Mouse (Mus musculus): ENCODE measurements at regions not wholly inside any gene's neighbourhood (a gene's known extent, or its start where the extent isn't known, plus 50 kb on each side); places are given as distances from the start of the nearest gene placed in this dataset.
"Not testable (repeated sequence)": the region's sequence is repeated elsewhere in the genome, so short reads cannot be mapped to it uniquely, and the experiment has no call there.

DNA sequence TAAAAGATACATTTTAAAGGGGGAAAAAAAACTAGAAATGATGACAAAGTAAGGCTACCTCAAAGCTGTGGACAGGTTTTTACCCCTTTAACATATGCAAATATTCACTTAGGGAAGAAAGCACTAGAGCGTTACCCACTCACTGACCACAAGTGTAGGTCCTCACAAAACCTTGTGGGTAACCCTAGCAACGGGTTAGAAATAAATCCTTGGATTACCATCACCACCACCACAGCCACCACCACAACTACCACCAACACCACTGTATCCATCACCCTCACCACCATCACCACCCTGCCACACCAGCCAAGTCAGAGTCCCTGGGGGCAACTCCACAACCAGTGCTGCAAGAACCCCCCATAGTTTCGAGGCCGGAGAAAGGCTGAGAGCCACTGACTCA is 91.4 kb upstream of the Nabp1 start:
- H3K4me2 ChIP-seq (ENCODE audit: low read depth, low read length) = no peak overlapping the region
- H3K9me3 ChIP-seq (replicated peaks; ENCODE audit: control insufficient read depth, low read length) = no peaks in the 10 kb centered on the region
- TF ChIP-seq EP300 (IDR thresholded peaks at IDR 0.05; ENCODE audit: low read depth) = no peak
- no peaks in the 10 kb centered on the region for H3K36me3 ChIP-seq (replicated peaks; ENCODE audit: control insufficient read depth, insufficient read depth, low read length)
- no peak overlapping the region for H3K4me3 ChIP-seq (ENCODE audit: low read depth, low read length)
- DNase-seq (ENCODE audit: low spot score) (no peak), ATAC-seq (ENCODE audit: insufficient read depth, low read depth) (no peak)
- 95% methylated on average over 4 of the region's 4 CpGs for WGBS
- H3K27me3 ChIP-seq (ENCODE audit: control insufficient read depth, insufficient read depth, low read length) = no peaks in the 10 kb centered on the region
- H3K27ac ChIP-seq (ENCODE audit: low read depth) = no peak overlapping the region
- H3K4me1 ChIP-seq (ENCODE audit: control insufficient read depth, insufficient read depth) = 0 out of 2 replicates have a peak, but pooled peaks cover 3% of the 10 kb centered on the region
- H3K9ac ChIP-seq (replicated peaks; ENCODE audit: low read depth, low read length) = no peak overlapping the region

GRCm38 (mm10) chr1:51566170-51566649 is 88.0 kb upstream of the Nabp1 start:
- TF ChIP-seq EP300 (IDR thresholded peaks at IDR 0.05; ENCODE audit: low read depth) (no peak), CTCF (IDR thresholded peaks at IDR 0.05; ENCODE audit: low read depth) (no peak)
- no peaks in the 10 kb centered on the region for H3K36me3 ChIP-seq (replicated peaks; ENCODE audit: control insufficient read depth, insufficient read depth, low read length)
- no peak overlapping the region for H3K4me2 ChIP-seq (ENCODE audit: low read depth, low read length)
- no peak overlapping the region for H3K9ac ChIP-seq (replicated peaks; ENCODE audit: low read depth, low read length)
- H3K9me3 ChIP-seq (replicated peaks; ENCODE audit: control insufficient read depth, low read length) = no peaks in the 10 kb centered on the region
- H3K4me1 ChIP-seq (ENCODE audit: control insufficient read depth, insufficient read depth) = 0 out of 2 replicates have a peak, but pooled peaks cover 3% of the 10 kb centered on the region
- ATAC-seq (ENCODE audit: insufficient read depth, low read depth) (no peak), DNase-seq (ENCODE audit: low spot score) (no peak)
- no peak overlapping the region for H3K4me3 ChIP-seq (ENCODE audit: low read depth, low read length)
- 26% methylated on average over 7 of the region's 7 CpGs for WGBS
- H3K27me3 ChIP-seq (ENCODE audit: control insufficient read depth, insufficient read depth, low read length) = no peaks in the 10 kb centered on the region
- no peak overlapping the region for H3K27ac ChIP-seq (ENCODE audit: low read depth)

DNA sequence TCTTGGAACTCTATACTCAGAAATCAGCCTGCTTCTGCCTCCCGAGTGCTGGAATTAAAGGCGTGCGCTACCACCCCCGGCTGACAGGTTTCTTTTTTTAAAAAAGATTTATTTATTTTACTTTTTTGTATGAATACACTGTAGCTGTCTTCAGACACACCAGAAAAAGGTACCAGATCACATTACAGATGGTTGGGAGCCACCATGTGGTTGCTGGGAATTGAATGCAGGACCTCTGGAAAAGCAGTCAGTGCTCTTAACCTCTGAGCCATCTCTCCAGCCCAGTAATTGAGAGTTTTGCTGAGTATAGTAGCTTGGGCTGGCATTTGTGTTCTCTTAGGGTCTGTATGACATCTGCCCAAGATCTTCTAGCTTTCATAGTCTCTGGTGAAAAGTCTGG is 78.4 kb upstream of the Nabp1 start:
- WGBS = 92% methylated on average over 4 of the region's 4 CpGs
- not testable (repeated sequence) for ATAC-seq (ENCODE audit: insufficient read depth, low read depth); H3K9me3 ChIP-seq (replicated peaks; ENCODE audit: control insufficient read depth, low read length); H3K27me3 ChIP-seq (ENCODE audit: control insufficient read depth, insufficient read depth, low read length); H3K27ac ChIP-seq (ENCODE audit: low read depth); H3K36me3 ChIP-seq (replicated peaks; ENCODE audit: control insufficient read depth, insufficient read depth, low read length); H3K4me1 ChIP-seq (ENCODE audit: control insufficient read depth, insufficient read depth); DNase-seq (ENCODE audit: low spot score); H3K4me3 ChIP-seq (ENCODE audit: low read depth, low read length); H3K4me2 ChIP-seq (ENCODE audit: low read depth, low read length); H3K9ac ChIP-seq (replicated peaks; ENCODE audit: low read depth, low read length)

DNA sequence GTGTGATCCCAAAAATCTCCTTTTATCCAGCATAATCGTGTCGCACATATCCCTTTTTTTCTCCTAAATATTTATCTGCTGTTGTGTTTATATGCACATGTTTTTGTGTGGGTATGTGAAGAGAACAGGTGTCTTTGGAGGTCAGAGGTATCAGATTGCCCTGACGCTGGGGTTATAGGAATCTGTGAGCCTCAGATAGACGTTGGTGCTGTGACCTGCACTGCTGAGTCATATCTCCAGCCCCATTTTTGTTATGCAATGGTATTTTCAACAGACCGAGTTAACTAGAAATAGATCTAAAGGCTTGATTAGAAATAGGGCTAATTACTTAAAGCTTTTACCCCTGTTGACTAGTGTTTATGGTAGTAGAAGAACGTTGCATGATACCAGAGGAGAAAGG is 75.5 kb upstream of the Nabp1 start:
- Histone ChIP-seq H3K9me3 (replicated peaks; ENCODE audit: control insufficient read depth, low read length) (no peaks in the 10 kb centered on the region), H3K27me3 (ENCODE audit: control insufficient read depth, insufficient read depth, low read length) (no peaks in the 10 kb centered on the region), H3K27ac (ENCODE audit: low read depth) (no peak overlapping the region), H3K36me3 (replicated peaks; ENCODE audit: control insufficient read depth, insufficient read depth, low read length) (no peaks in the 10 kb centered on the region), H3K4me3 (ENCODE audit: low read depth, low read length) (no peak overlapping the region), H3K4me1 (ENCODE audit: control insufficient read depth, insufficient read depth) (no peaks in the 10 kb centered on the region), H3K4me2 (ENCODE audit: low read depth, low read length) (no peak overlapping the region), H3K9ac (replicated peaks; ENCODE audit: low read depth, low read length) (no peak overlapping the region)
- no peak for ATAC-seq (ENCODE audit: insufficient read depth, low read depth)
- TF ChIP-seq EP300 (IDR thresholded peaks at IDR 0.05; ENCODE audit: low read depth) = no peak
- no peak for TF ChIP-seq CTCF (IDR thresholded peaks at IDR 0.05; ENCODE audit: low read depth)
- 55% methylated on average over 6 of the region's 6 CpGs for WGBS
- DNase-seq (ENCODE audit: low spot score) = no peak

- no peak overlapping the region for H3K4me2 ChIP-seq (ENCODE audit: low read depth, low read length)
- H3K27me3 ChIP-seq (ENCODE audit: control insufficient read depth, insufficient read depth, low read length) = no peaks in the 10 kb centered on the region
- H3K27ac ChIP-seq (ENCODE audit: low read depth) = no peak overlapping the region
- no peak overlapping the region for H3K9ac ChIP-seq (replicated peaks; ENCODE audit: low read depth, low read length)
- 57% methylated on average over 5 of the region's 5 CpGs for WGBS
- H3K9me3 ChIP-seq (replicated peaks; ENCODE audit: control insufficient read depth, low read length) = no peaks in the 10 kb centered on the region
- H3K36me3 ChIP-seq (replicated peaks; ENCODE audit: control insufficient read depth, insufficient read depth, low read length) = no peaks in the 10 kb centered on the region
- no peak for DNase-seq (ENCODE audit: low spot score)
- no peak overlapping the region for H3K4me3 ChIP-seq (ENCODE audit: low read depth, low read length)
- no peak for ATAC-seq (ENCODE audit: insufficient read depth, low read depth)
- TF ChIP-seq EP300 (IDR thresholded peaks at IDR 0.05; ENCODE audit: low read depth) = no peak
- no peak for TF ChIP-seq CTCF (IDR thresholded peaks at IDR 0.05; ENCODE audit: low read depth)
- H3K4me1 ChIP-seq (ENCODE audit: control insufficient read depth, insufficient read depth) = no peaks in the 10 kb centered on the region
Measured at GRCm38 (mm10) chr1:51551624-51552023, 73.4 kb upstream of the Nabp1 start.

DNA sequence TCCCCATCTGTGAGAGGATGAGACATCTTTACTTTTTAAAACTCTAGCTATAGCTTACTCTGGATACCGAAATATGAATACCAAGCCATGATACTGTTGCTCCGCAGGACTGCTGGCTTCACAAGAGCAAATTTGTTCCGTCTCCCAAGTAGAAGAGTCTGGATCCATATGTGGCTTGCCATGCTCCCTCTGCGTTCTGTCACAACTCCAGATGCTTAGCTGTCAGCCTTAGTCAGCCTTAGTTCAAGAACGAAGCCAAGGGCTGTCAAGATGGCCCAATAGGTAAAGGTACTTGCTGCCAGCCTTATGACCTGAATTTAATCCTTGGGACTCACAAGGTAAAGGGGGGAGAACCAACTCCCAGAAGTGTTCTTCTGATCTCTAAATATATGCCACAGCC is 64.6 kb upstream of the Nabp1 start:
- H3K27ac ChIP-seq (ENCODE audit: low read depth) = no peak overlapping the region
- DNase-seq (ENCODE audit: low spot score) (no peak), ATAC-seq (ENCODE audit: insufficient read depth, low read depth) (no peak)
- H3K4me2 ChIP-seq (ENCODE audit: low read depth, low read length) = no peak overlapping the region
- no peaks in the 10 kb centered on the region for H3K27me3 ChIP-seq (ENCODE audit: control insufficient read depth, insufficient read depth, low read length)
- H3K4me1 ChIP-seq (ENCODE audit: control insufficient read depth, insufficient read depth) = peaks cover 6% of the 10 kb centered on the region; the same call in 1 of the 2 replicates
- no peaks in the 10 kb centered on the region for H3K36me3 ChIP-seq (replicated peaks; ENCODE audit: control insufficient read depth, insufficient read depth, low read length)
- 84% methylated on average over 5 of the region's 5 CpGs for WGBS
- TF ChIP-seq CTCF (IDR thresholded peaks at IDR 0.05; ENCODE audit: low read depth) (no peak), EP300 (IDR thresholded peaks at IDR 0.05; ENCODE audit: low read depth) (no peak)
- H3K9me3 ChIP-seq (replicated peaks; ENCODE audit: control insufficient read depth, low read length) = no peaks in the 10 kb centered on the region
- no peak overlapping the region for H3K4me3 ChIP-seq (ENCODE audit: low read depth, low read length)
- H3K9ac ChIP-seq (replicated peaks; ENCODE audit: low read depth, low read length) = no peak overlapping the region
